8 mouse cellular contexts compared by ENCODE assay signal in the genomic region with DNA sequence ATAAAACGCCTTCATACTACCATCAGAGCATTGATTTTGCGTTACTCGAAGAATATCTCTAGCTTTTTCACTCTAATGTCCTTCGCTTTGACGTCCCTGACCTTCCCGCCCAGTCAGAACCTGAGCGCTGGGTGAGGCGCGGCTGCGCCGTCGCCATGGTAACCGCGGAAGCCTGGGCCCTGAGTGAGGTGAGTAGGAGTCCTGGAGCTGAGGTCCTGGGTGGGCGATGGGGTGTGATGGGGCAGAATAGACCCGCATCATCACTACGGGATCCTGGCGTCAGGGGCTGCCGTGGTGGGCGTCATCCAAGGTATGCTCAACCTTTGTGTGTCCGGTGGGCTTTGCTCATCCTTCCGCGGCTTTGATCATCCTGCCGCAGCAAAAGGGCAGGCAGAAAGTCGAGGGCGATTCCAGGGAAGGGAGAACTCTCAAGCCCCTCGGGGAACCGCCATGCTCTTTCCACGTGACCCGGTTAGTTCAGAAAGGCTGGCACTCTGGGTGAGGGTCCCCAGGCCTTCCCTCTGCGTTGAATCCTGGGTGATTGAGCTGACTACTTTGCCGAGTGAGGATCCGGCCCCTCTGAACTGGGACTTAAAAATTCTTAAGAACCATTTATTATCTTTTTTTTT. TPM values are rescaled to one million over a fixed set of nuclear protein-coding genes. Genes with fewer than 3 reads are reported as not detected.
A peak's percentile ranks its signal among the peaks of the same experiment; 100 is the strongest.
DNase-seq lines count a peak whose midpoint lies in the region; ATAC-seq and TF ChIP-seq lines count a peak whose summit lies in the region.

A gene (plus strand): TSS at position 161 of the 629 bp plus-strand sequence.

- TF ChIP-seq CTCF in cerebellum, adult 2 months (IDR thresholded peaks at IDR 0.05; ENCODE audit: borderline replicate concordance, insufficient read depth, low read depth, low read length) = no peak
- TF ChIP-seq CTCF in forebrain, postnatal 0 days (IDR thresholded peaks at IDR 0.05; ENCODE audit: low read depth) = no peak
- TF ChIP-seq CTCF in small intestine, adult 2 months (IDR thresholded peaks at IDR 0.05; ENCODE audit: extremely low read depth, insufficient read length, insufficient replicate concordance, low read depth, low read length) = no peak

- H3K27me3 ChIP-seq in cerebellum, adult 2 months (ENCODE audit: control insufficient read depth, insufficient read depth, low read length) = no peaks in the 10 kb centered on the region
- no peaks in the 10 kb centered on the region for H3K27me3 ChIP-seq in forebrain, postnatal 0 days (ENCODE audit: insufficient read depth, low read length)
- H3K27me3 ChIP-seq in small intestine, adult 2 months (ENCODE audit: control insufficient read depth, insufficient read depth, low read length) = no peaks in the 10 kb centered on the region

- peak within 1 kb of the TSS; percentile 88 for H3K4me2 ChIP-seq in forebrain, postnatal 0 days (ENCODE audit: low read depth)

- no peaks in the 10 kb centered on the region for H3K9me3 ChIP-seq in forebrain, postnatal 0 days (ENCODE audit: low read length)

- DNase-seq in T-cell, adult 2 months (ENCODE audit: low spot score) = peak; percentile 38
- peak; percentile 46 to 52 for DNase-seq in cerebellum, adult 2 months
- DNase-seq in forebrain, postnatal 0 days = peak; percentile 60
- DNase-seq in induced T-regulatory cell, adult 2 months (ENCODE audit: low read depth) = peak; percentile 41
- peak; percentile 60 to 69 for DNase-seq in left cerebral cortex, adult 8-10 months (ENCODE audit: low spot score in 2 of 2)
- no peak for DNase-seq in spleen, adult 18-20 months

- H3K4me3 ChIP-seq in cerebellum, adult 2 months (replicated peaks; ENCODE audit: insufficient read depth, low read depth, low read length) = peak within 1 kb of the TSS; percentile 52
- peak within 1 kb of the TSS; percentile 48 for H3K4me3 ChIP-seq in forebrain, postnatal 0 days (ENCODE audit: low read depth, low read length)
- H3K4me3 ChIP-seq in small intestine, adult 2 months (ENCODE audit: low read depth, low read length) = peak within 1 kb of the TSS; percentile 14; the same call in 1 of the 2 replicates

- H3K36me3 ChIP-seq in forebrain, postnatal 0 days (ENCODE audit: insufficient read depth) = no peaks in the 10 kb centered on the region
- no peaks in the 10 kb centered on the region for H3K36me3 ChIP-seq in small intestine, adult 2 months (ENCODE audit: control insufficient read depth, insufficient read depth, low read length)

- WGBS in cerebellum, adult 2 months = 3% methylated on average over 33 of the region's 33 CpGs
- 3% methylated on average over 33 of the region's 33 CpGs for WGBS in forebrain, postnatal 0 days
- WGBS in small intestine, adult 2 months = 10% methylated on average over 33 of the region's 33 CpGs

- ATAC-seq in forebrain, postnatal 0 days = peak; percentile 94
- peak; percentile 71; the same call in 1 of the 2 replicates for ATAC-seq in megakaryocyte-erythroid progenitor cell, adult 5-6 weeks (replicated peaks; ENCODE audit: low FRiP score, low TSS enrichment, poor library complexity, severe bottlenecking)

- no peak for TF ChIP-seq POLR2A in cerebellum, adult 2 months (IDR thresholded peaks at IDR 0.05; ENCODE audit: borderline replicate concordance, insufficient read depth, low read length)
- no peak for TF ChIP-seq POLR2A in small intestine, adult 2 months (IDR thresholded peaks at IDR 0.05; ENCODE audit: low read depth, low read length)

- peak within 1 kb of the TSS; percentile 71 for H3K9ac ChIP-seq in forebrain, postnatal 0 days

- H3K4me1 ChIP-seq in cerebellum, adult 2 months (ENCODE audit: control insufficient read depth, insufficient read depth, low read length) = no peaks in the 10 kb centered on the region
- H3K4me1 ChIP-seq in forebrain, postnatal 0 days (ENCODE audit: insufficient read depth) = 0 out of 2 replicates have a peak, but pooled peaks cover 3% of the 10 kb centered on the region
- H3K4me1 ChIP-seq in small intestine, adult 2 months (ENCODE audit: control insufficient read depth, insufficient read depth, insufficient read length, low read length) = peaks cover 4% of the 10 kb centered on the region; the same call in 1 of the 2 replicates

- no peak within 1 kb of the TSS for H3K27ac ChIP-seq in cerebellum, adult 2 months (ENCODE audit: insufficient read depth, low read length)
- peak within 1 kb of the TSS; percentile 21; the same call in 1 of the 2 replicates for H3K27ac ChIP-seq in forebrain, postnatal 0 days (ENCODE audit: low read depth, low read length)
- no peak within 1 kb of the TSS for H3K27ac ChIP-seq in small intestine, adult 2 months (ENCODE audit: insufficient read depth, low read depth, low read length)

RNA-seq across cellular contexts. Expression of the gene that starts here (rescaled TPM):
- 10.9 and 14.3 TPM in 2 replicates for polyA plus RNA-seq in cerebellum, adult 2 months (2012; rRNA removed)
- 28.1 and 29.3 TPM in 2 replicates for total RNA-seq in forebrain, postnatal 0 days (2014; rRNA removed)
- polyA plus RNA-seq in forebrain, postnatal 0 days (2015; fragmentation: Nextera tagmentation; extraction: Ambion mirVana) = 25.0 and 33.2 TPM in 2 replicates
- total RNA-seq in left cerebral cortex, adult 8-10 months (2022) = 10 to 100 TPM; 69.2 to 76.3 (median 74.0) TPM
- not detected in 2 replicates for total RNA-seq in megakaryocyte-erythroid progenitor cell, adult 5-6 weeks (2014; fragmentation: Nextera tagmentation)
- not detected in 2 replicates for total RNA-seq in megakaryocyte-erythroid progenitor cell, adult 5-6 weeks (2017)
- polyA plus RNA-seq in small intestine, adult 2 months (2012; rRNA removed) = not detected in 2 replicates

Comparison
In these comparisons a context has a peak if more than half of its experiments do, and no peak if none do; other contexts are left out.
1. RNA of the gene that starts here (total RNA-seq): 69.2 to 76.3 TPM in left cerebral cortex, adult 8-10 months and 28.1 to 29.3 TPM in forebrain, postnatal 0 days; not detected in megakaryocyte-erythroid progenitor cell, adult 5-6 weeks; every median in the first group is over 10 times any median in the second.
2. RNA of the gene that starts here (polyA plus RNA-seq): 25.0 to 33.2 TPM in forebrain, postnatal 0 days and 10.9 to 14.3 TPM in cerebellum, adult 2 months; not detected in small intestine, adult 2 months; every median in the first group is over 10 times any median in the second.
3. Peak in ATAC-seq in megakaryocyte-erythroid progenitor cell, adult 5-6 weeks; RNA of the gene not detected or under 1 TPM.
4. DNase-seq: peak in T-cell, adult 2 months (single experiment), cerebellum, adult 2 months (2 of 2), forebrain, postnatal 0 days (single experiment), induced T-regulatory cell, adult 2 months (single experiment) and left cerebral cortex, adult 8-10 months (2 of 2); none in spleen, adult 18-20 months (0 of 2).
5. Peak in every context shown above with its lines, with median percentiles within 50 percentile points of each other: H3K4me3 ChIP-seq.